Mouse (Mus musculus) retina, postnatal 7 days (tissue): ENCODE results near the gene Ggta1.
"Not testable (repeated sequence)": the region's sequence is repeated elsewhere in the genome, so short reads cannot be mapped to it uniquely, and the experiment has no call there.

Experiments used
- DNase-seq: peaks from one replicate; pipeline ENCODE4 v3.0.0-alpha.2; 2012; ENCODE audit warnings: low read depth, low spot score

Ggta1 gene

GRCm38 (mm10) chr2:35461131-35461947 lies 1.7 kb downstream of the Ggta1 start:
- no peak for DNase-seq

- no peak for DNase-seq
Measured at GRCm38 (mm10) chr2:35460378-35460880, 2.6 kb downstream of the Ggta1 start.

GRCm38 (mm10) chr2:35459316-35459715 lies 3.7 kb downstream of the Ggta1 start:
- DNase-seq, result no peak

GRCm38 (mm10) chr2:35458421-35458820 lies 4.6 kb downstream of the Ggta1 start:
- DNase-seq, result no peak

- no peak for DNase-seq
Measured at GRCm38 (mm10) chr2:35453736-35454135, 9.3 kb downstream of the Ggta1 start.

- not testable (repeated sequence) for DNase-seq
Measured at GRCm38 (mm10) chr2:35452695-35453094, 10.3 kb downstream of the Ggta1 start.

- no peak for DNase-seq
Measured at GRCm38 (mm10) chr2:35451484-35452050, 11.5 kb downstream of the Ggta1 start.

GRCm38 (mm10) chr2:35450856-35451255 lies 12.2 kb downstream of the Ggta1 start:
- no peak for DNase-seq

- DNase-seq, result no peak
Measured at GRCm38 (mm10) chr2:35449687-35450622, 13.1 kb downstream of the Ggta1 start.

GRCm38 (mm10) chr2:35448914-35449670 lies 13.9 kb downstream of the Ggta1 start:
- no peak for DNase-seq

- DNase-seq, result no peak
Measured at GRCm38 (mm10) chr2:35448215-35448913, 14.7 kb downstream of the Ggta1 start.

- DNase-seq, result no peak
Measured at GRCm38 (mm10) chr2:35447453-35447852, 15.6 kb downstream of the Ggta1 start.

GRCm38 (mm10) chr2:35446798-35447197 lies 16.2 kb downstream of the Ggta1 start:
- no peak for DNase-seq

- DNase-seq, result no peak
Measured at GRCm38 (mm10) chr2:35446300-35446699, 16.7 kb downstream of the Ggta1 start.

- DNase-seq, result no peak
Measured at GRCm38 (mm10) chr2:35445610-35446009, 17.4 kb downstream of the Ggta1 start.

GRCm38 (mm10) chr2:35444764-35445262 lies 18.2 kb downstream of the Ggta1 start:
- DNase-seq, result no peak

- no peak for DNase-seq
Measured at GRCm38 (mm10) chr2:35443981-35444763, 18.9 kb downstream of the Ggta1 start.

GRCm38 (mm10) chr2:35443325-35443724 lies 19.7 kb downstream of the Ggta1 start:
- DNase-seq, result no peak

GRCm38 (mm10) chr2:35442079-35442478 lies 21.0 kb downstream of the Ggta1 start:
- no peak for DNase-seq

GRCm38 (mm10) chr2:35441419-35441818 lies 21.6 kb downstream of the Ggta1 start:
- DNase-seq, result no peak
